Mouse (Mus musculus): Measurements from ENCODE around the gene Dtx3. TPM values are rescaled to one million over a fixed set of nuclear protein-coding genes. Genes with fewer than 3 reads are reported as not detected.

Dtx3 gene
- polyA plus RNA-seq, 1 experiment from 2014 or later: 199 TPM

- Histone ChIP-seq H3K36me3 (no peaks in the 10 kb centered on the region), H3K27ac (no peak overlapping the region), H3K9ac (no peak overlapping the region), H3K27me3 (replicated peaks) (no peaks in the 10 kb centered on the region), H3K4me2 (replicated peaks) (no peak overlapping the region), H3K9me3 (0 out of 2 replicates have a peak, but pooled peaks cover 3% of the 10 kb centered on the region), H3K4me1 (no peaks in the 10 kb centered on the region), H3K4me3 (no peak overlapping the region)
- 77% methylated on average over 8 of the region's 8 CpGs for WGBS
- no peak for ATAC-seq (ENCODE audit: low FRiP score, low read depth)
Measured at GRCm38 (mm10) chr10:127143228-127143627, 52.3 kb downstream of the Dtx3 start.

- Histone ChIP-seq H3K27ac (no peak overlapping the region), H3K9ac (no peak overlapping the region), H3K4me2 (replicated peaks) (no peak overlapping the region), H3K4me3 (no peak overlapping the region), H3K27me3 (replicated peaks) (no peaks in the 10 kb centered on the region), H3K4me1 (no peaks in the 10 kb centered on the region), H3K9me3 (0 out of 2 replicates have a peak, but pooled peaks cover 3% of the 10 kb centered on the region), H3K36me3 (no peaks in the 10 kb centered on the region)
- no peak for ATAC-seq (ENCODE audit: low FRiP score, low read depth)
- WGBS: 84% methylated on average over 8 of the region's 8 CpGs
Measured at GRCm38 (mm10) chr10:127141500-127141899, 54.0 kb downstream of the Dtx3 start.

- Histone ChIP-seq H3K27me3 (replicated peaks) (no peaks in the 10 kb centered on the region), H3K4me3 (no peak overlapping the region), H3K9me3 (0 out of 2 replicates have a peak, but pooled peaks cover 3% of the 10 kb centered on the region), H3K36me3 (no peaks in the 10 kb centered on the region), H3K4me2 (replicated peaks) (no peak overlapping the region), H3K27ac (no peak overlapping the region), H3K4me1 (no peaks in the 10 kb centered on the region), H3K9ac (no peak overlapping the region)
- 88% methylated on average over 11 of the region's 11 CpGs for WGBS
- no peak for ATAC-seq (ENCODE audit: low FRiP score, low read depth)
Measured at GRCm38 (mm10) chr10:127140971-127141370, 54.6 kb downstream of the Dtx3 start.

Other genes starting within 250 kb of the Dtx3 start
- 39.4 and 42.6 TPM in 2 replicates for gene Ctdsp2, start 217.0 kb downstream of the Dtx3 start, polyA plus RNA-seq (2016; fragmentation: Nextera tagmentation; extraction: Ambion mirVana)
- 5.2 and 10.0 TPM in 2 replicates for gene Avil, start 195.0 kb downstream of the Dtx3 start, polyA plus RNA-seq (2016; fragmentation: Nextera tagmentation; extraction: Ambion mirVana)
- gene Tsfm, start 164.9 kb downstream of the Dtx3 start, polyA plus RNA-seq (2016; fragmentation: Nextera tagmentation; extraction: Ambion mirVana): 70.7 and 70.9 TPM in 2 replicates
- 31.5 and 32.5 TPM in 2 replicates for gene Mettl1, start 154.3 kb downstream of the Dtx3 start, polyA plus RNA-seq (2016; fragmentation: Nextera tagmentation; extraction: Ambion mirVana)
- 0.15 and 0.17 TPM in 2 replicates for gene Eef1akmt3, start 154.2 kb downstream of the Dtx3 start, polyA plus RNA-seq (2016; fragmentation: Nextera tagmentation; extraction: Ambion mirVana)
- gene Cyp27b1, start 147.5 kb downstream of the Dtx3 start, polyA plus RNA-seq (2016; fragmentation: Nextera tagmentation; extraction: Ambion mirVana): 0.13 and 0.25 TPM in 2 replicates
- 6.1 TPM in 2 replicates for gene March9, start 135.5 kb downstream of the Dtx3 start, polyA plus RNA-seq (2016; fragmentation: Nextera tagmentation; extraction: Ambion mirVana)
- gene Cdk4, start 132.2 kb downstream of the Dtx3 start, polyA plus RNA-seq (2016; fragmentation: Nextera tagmentation; extraction: Ambion mirVana): 1,857 and 1,896 TPM in 2 replicates
- gene Tspan31, start 125.5 kb downstream of the Dtx3 start, polyA plus RNA-seq (2016; fragmentation: Nextera tagmentation; extraction: Ambion mirVana): 137 and 147 TPM in 2 replicates
- 1.1 and 1.3 TPM in 2 replicates for gene Agap2, start 120.4 kb downstream of the Dtx3 start, polyA plus RNA-seq (2016; fragmentation: Nextera tagmentation; extraction: Ambion mirVana)
- 118 and 123 TPM in 2 replicates for gene Os9, start 74.6 kb downstream of the Dtx3 start, polyA plus RNA-seq (2016; fragmentation: Nextera tagmentation; extraction: Ambion mirVana)
- 29.2 and 31.5 TPM in 2 replicates for gene B4galnt1, start 30.5 kb downstream of the Dtx3 start, polyA plus RNA-seq (2016; fragmentation: Nextera tagmentation; extraction: Ambion mirVana)
- 1.5 and 1.8 TPM in 2 replicates for gene Slc26a10, start 15.1 kb downstream of the Dtx3 start, polyA plus RNA-seq (2016; fragmentation: Nextera tagmentation; extraction: Ambion mirVana)
- 43.3 and 43.6 TPM in 2 replicates for gene Arhgef25, start 5.6 kb downstream of the Dtx3 start, polyA plus RNA-seq (2016; fragmentation: Nextera tagmentation; extraction: Ambion mirVana)
- gene Pip4k2c, start 15.9 kb upstream of the Dtx3 start, polyA plus RNA-seq (2016; fragmentation: Nextera tagmentation; extraction: Ambion mirVana): 22.0 and 22.4 TPM in 2 replicates
- 72.7 and 81.6 TPM in 2 replicates for gene Kif5a, start 67.6 kb upstream of the Dtx3 start, polyA plus RNA-seq (2016; fragmentation: Nextera tagmentation; extraction: Ambion mirVana)
- gene Dctn2, start 70.6 kb upstream of the Dtx3 start, polyA plus RNA-seq (2016; fragmentation: Nextera tagmentation; extraction: Ambion mirVana): 273 and 277 TPM in 2 replicates
- 18.4 and 20.5 TPM in 2 replicates for gene Mbd6, start 93.3 kb upstream of the Dtx3 start, polyA plus RNA-seq (2016; fragmentation: Nextera tagmentation; extraction: Ambion mirVana)
- gene Mars, start 116.1 kb upstream of the Dtx3 start, polyA plus RNA-seq (2016; fragmentation: Nextera tagmentation; extraction: Ambion mirVana): 145 and 146 TPM in 2 replicates
- gene Arhgap9, start 126.2 kb upstream of the Dtx3 start, polyA plus RNA-seq (2016; fragmentation: Nextera tagmentation; extraction: Ambion mirVana): 1.7 and 2.0 TPM in 2 replicates
- 3.6 and 4.0 TPM in 2 replicates for gene Gli1, start 146.2 kb upstream of the Dtx3 start, polyA plus RNA-seq (2016; fragmentation: Nextera tagmentation; extraction: Ambion mirVana)
- not detected in 2 replicates for gene Inhbe, start 158.7 kb upstream of the Dtx3 start, polyA plus RNA-seq (2016; fragmentation: Nextera tagmentation; extraction: Ambion mirVana)
- gene Inhbc, start 174.7 kb upstream of the Dtx3 start, polyA plus RNA-seq (2016; fragmentation: Nextera tagmentation; extraction: Ambion mirVana): not detected in 2 replicates
- gene R3hdm2, start 184.6 kb upstream of the Dtx3 start, polyA plus RNA-seq (2016; fragmentation: Nextera tagmentation; extraction: Ambion mirVana): 33.9 and 36.3 TPM in 2 replicates

Measured in neural tube, embryonic 12.5 days (tissue).